Mouse (Mus musculus): Measurements from ENCODE around the gene Ier3.

- TF ChIP-seq CTCF (IDR thresholded peaks at IDR 0.05; ENCODE audit: extremely low read depth, insufficient read length, insufficient replicate concordance, low read depth, low read length) (no peak), POLR2A (IDR thresholded peaks at IDR 0.05; ENCODE audit: low read depth, low read length) (no peak)
Observed at GRCm38 (mm10) chr17:35795099-35795498, 26.4 kb upstream of the Ier3 start.
